Mouse (Mus musculus): ENCODE data around the gene Sema5b.
"Not testable (repeated sequence)": the region's sequence is repeated elsewhere in the genome, so short reads cannot be mapped to it uniquely, and the experiment has no call there.

Sema5b gene

DNA sequence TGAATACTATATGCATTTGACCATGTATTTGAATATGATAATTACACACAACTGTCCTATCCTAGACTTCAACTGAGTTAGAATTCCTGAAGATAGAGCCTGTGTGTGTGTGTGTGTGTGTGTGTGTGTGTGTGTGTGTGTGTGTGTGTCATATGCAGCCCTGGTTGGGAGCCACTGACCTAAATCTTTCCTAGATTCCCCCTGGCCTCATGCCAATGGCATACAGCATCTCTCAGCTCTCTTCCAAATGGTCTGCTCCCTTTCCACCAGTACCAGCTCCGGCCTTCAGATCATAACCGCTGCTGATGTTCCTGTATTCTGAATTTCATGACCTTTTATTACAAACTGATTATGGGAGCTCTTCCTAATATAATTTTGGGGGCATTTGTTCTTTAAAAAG, 8.4 kb downstream of the Sema5b start:
- DNase-seq (ENCODE audit: low spot score in 2 of 2) = no peak

DNA sequence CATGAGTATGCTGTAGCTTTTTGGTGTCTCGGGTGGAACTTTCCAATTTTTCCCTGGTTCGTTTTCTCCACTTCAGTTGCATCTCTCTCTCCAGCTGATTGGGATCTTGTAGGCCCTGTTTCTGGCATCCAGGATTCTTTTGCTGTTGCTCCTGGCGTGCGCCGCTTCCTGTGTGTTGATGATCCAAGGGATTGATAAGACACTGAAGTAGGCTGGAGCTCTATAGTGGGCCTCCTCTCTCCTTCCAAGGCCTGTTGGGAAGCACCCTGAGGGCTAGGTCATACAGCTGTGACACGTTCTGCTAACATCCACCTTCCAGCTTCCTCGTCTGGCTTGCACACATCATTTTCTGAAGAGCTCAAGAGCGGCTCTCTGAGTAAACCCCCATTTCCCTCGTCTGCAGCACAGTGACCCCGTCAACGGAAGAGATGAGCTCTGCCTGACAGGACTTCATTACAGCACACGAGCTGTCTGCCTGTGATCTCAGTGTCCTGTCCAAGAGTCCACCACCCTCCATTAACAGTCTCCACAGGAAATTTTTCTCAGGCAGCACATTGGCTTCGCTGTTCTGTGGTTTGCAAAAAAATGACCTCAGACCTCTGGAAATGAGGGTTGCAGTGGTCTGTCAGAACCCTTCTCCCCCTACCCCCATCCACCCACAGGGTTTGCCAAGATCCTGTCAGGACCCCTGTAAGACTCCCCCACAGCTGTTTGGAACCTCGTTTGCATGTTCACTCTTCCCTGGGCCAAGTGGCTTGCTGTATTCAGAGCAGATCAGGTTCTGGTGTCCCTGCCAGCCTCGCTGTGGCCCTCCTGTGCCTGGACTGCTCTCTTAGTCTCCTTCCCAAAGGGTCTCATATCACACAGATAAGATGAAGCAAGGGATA, 14.9 kb downstream of the Sema5b start:
- DNase-seq (ENCODE audit: low spot score in 2 of 2) = no peak

DNA sequence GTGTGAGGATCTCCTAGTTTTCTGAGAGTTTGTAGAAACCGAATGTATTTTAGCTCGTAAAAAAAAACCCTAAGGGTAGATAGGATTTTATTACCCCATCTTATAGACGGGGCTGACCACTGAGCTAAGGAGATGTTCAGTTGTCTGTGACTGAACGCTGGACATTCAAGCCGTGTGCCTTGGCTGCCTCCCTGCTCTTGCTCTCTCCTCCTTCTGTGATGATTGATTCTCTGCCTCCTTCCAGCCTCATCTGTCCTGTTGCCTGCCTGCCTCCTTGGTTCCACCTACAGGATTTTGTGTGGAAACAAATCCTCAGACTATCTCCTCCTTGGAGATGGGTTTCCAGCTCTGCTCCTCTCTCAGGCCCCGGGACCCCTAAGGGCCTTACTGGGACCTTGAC, 16.1 kb downstream of the Sema5b start:
- DNase-seq (ENCODE audit: low spot score in 2 of 2) = no peak

DNA sequence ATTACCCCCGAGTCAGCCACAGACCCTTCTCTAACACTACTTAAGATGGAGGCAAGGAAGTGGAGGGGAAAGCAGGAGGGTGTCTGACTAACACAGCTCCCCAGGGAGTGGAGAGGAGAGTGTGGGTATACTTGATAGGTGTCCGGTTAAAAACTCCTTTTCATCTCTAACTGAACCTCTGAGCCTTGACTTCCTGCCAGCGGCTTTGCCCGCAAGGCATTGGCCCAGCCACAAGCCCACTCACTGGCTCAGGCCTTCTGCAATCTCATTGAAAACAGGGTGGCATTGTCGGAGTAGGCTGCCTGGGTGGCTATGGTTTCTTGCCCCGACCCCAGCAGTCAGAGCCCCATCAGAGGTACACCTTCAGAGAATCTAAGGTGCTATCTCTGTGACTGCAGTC, 20.6 kb downstream of the Sema5b start:
- DNase-seq (ENCODE audit: low spot score in 2 of 2) = no peak

DNA sequence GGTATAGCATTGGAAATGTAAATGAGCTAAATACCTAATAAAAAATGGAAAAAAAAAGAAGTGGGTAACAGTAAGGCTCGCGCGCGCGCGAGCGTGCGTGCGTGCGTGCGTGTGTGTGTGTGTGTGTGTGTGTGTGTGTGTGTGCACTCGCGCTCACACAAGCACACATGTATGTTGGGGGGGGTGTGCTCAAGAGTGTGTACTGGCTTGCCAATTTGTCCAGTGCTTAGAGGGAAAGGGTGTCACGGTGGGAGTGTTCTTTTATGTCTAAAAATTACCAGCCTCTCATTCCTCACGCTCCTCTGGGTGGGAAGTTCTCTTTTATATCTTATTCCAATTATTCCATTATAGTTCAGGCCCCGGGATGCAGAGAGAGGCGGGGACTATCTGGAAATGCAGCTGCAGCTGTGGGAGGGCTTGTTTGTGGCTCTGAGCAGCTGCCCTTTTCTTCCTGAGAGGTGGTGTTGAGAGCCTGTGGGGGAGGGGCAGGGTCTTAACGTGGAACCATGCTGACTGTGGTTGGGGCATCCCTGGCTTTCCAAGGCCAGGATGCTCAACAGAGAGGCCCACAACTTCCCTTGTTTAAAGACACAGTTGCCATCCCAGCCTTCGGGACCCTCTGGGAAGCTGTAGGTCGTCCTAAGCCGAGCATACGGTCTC, 23.4 kb downstream of the Sema5b start:
- no peak for DNase-seq (ENCODE audit: low spot score in 2 of 2)

DNA sequence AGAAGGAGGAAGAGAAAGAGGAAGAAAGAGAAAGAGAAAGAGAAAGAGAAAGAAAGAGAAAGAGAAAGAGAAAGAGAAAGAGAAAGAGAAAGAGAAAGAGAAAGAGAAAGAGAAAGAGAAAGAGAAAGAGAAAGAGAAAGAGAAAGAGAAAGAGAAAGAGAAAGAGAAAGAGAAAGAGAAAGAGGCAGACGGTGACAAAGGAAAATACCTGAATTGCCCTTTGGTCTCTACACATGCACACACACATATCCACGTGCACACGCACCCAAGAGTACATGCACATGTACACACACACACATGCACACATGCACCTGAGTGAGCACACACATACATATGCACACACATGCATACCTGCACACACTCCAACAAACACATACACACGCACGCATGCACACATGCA, 24.7 kb downstream of the Sema5b start:
- DNase-seq (ENCODE audit: low spot score in 2 of 2) = not testable (repeated sequence)

DNA sequence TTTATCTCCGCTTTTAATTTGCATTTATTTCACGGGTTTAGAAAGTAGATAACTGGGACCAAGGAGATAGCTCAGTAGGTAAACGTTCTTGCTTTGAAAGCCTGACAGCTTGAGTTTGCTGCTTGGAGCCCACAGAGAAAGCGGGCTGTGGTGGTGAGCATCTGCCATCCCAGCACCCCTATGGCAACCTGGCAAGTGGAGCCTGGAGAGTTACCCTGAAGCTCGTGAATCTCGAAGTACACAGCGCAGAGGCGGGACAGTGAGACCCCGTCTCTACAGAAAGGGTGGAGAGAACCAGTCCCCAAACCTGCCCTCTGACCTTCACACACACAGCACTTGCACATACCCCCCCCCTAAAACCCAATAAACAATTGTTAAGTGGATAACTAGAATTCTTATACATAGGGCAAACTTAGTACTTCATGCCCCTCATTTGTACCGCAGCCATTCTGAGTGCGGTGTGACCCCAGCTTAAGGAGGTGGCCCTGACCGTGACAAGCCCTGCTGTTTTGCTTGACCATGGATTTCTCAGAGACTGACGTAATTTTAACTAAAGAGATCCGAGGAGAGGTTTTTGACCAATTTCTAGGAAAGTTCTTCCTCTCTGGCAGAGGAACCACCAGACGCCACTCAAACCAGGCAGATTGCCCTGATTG, 27.4 kb downstream of the Sema5b start:
- no peak for DNase-seq (ENCODE audit: low spot score in 2 of 2)

DNA sequence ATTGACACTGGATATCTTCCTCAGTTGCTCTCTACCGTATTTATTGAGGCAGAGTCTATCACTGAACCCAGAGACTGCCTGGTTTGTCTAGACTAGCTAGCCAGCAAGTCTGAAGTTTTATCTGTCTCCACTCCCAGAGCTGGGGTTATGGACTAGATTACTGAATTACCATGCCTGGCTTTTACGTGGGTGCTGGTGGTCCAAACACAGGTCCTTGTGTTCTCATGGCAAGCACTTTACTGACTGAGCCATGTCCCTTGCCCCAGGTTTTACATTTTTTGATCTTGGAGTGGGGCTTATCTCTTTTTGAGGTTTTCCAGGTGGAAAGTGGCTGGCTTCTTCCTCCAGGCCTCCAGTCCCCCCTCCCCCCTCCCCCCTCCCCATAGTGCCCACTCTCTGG, 28.4 kb downstream of the Sema5b start:
- DNase-seq (ENCODE audit: low spot score in 2 of 2) = no peak

DNA sequence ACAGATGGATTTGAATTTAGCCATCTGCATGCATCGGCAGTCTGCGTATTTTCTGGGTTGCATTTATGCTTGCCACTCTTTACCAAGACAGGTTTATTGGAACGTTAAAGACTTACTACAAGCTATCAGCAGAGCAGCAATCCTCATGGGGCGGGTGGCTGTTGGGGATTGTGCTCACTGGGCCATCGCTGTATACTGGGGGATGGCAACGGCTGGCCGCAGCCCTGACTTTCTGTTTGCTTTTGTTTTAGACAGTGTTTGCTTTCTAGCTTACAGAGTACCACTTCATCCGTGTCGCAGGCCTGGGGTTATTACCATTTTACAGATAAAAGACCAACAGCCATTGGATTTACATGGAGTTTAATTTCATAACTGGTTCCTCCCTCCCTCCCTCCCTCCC, 28.8 kb downstream of the Sema5b start:
- no peak for DNase-seq (ENCODE audit: low spot score in 2 of 2)

DNA sequence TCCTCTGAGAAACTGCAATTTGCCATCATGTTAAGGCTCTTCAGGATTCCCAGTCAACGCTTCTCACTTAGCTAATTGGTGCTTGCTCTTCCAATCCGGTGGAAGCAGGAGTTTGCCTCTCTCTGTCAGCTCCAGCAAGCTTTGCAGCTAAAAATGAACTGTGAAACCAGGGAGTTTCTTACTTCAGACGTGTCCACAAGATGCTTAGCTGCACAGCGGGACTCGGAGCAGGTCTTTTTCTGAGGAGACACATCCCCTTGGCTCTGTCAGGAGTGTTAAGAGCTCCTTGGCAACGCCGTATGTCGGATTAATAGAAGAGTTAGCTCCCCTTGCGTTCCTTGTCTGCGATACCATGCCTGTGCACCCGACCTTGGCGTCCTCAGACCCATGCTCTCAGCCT, 29.7 kb downstream of the Sema5b start:
- DNase-seq (ENCODE audit: low spot score in 2 of 2) = peak in 1 of 2 experiments; percentile 16

DNA sequence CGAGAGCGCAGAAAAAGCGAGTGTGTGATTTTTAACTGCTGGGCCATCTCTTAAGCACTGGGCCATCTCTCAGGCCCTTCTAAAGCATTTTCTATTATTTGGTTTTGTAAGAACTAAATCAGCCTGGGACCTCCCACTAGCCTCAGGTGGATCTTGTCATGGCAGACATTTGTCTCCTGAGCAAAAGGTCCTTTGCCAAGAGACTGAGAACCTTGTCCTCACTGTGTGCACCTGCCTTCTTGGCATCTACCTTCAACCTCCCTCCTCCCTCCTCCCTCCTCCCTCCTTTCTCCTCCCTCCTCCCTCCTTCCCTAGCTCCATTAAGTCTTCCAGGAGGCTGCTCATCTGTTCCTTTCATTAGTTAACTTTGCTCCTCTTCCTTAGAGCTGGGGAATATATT, 32.6 kb downstream of the Sema5b start:
- no peak for DNase-seq (ENCODE audit: low spot score in 2 of 2)

DNA sequence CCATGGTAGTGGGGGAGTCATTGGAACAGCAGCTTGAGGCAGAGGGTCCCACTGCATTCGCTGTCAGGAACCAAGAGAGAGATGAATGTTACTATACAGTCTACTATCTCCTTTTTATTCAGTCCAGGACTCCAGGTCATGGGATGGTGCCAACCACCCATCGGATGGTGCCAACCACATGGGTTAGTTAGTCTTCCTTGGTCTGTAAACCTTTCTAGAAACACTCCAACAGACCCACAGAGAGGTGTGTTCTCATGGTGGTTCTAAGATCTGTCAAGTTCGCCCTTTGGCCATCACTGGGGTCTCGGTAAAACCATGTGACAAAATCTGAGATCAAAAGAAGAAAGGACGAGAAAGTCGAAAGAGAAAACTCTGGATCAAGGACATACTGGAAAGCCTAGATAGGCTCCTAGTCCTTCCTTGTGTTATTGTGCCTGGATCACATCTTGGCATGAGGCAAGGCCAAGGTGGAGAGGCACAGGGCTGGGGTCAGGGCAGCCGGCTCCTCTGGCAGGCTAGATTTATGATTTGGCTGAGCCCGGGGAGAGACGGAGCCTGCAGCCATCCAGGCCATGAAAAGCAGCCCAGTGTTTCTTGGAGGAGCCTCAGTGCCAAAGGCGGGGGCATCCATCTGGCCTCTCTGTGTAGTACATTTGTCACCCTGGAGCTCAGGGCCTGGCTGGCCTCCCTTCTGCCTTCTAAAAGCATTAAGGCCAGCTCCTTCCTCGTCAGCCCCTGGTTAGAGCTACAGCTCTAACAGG, 36.4 kb downstream of the Sema5b start:
- DNase-seq (ENCODE audit: low spot score in 2 of 2) = no peak

DNA sequence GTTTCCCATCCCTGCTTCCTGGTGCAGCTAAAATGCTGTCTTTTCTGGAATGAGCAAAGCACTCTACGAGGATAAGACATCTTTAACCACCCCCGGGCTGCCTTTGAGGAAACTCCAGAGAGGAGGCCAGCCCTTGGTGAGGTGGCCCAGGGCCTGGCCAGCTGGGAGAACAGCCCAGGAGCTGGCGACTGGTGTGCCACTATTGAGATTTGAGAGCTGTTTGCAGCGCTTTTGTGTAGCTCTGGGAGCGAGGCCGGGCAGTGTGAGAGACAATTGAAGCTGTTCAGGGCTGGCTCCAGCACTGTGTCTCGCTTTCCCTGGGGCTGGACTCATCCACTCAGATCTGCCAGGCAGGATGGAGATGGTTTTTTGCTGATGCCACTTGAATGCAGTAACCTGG, 40.4 kb downstream of the Sema5b start:
- DNase-seq (ENCODE audit: low spot score in 2 of 2) = peak in 1 of 2 experiments; percentile 37

DNA sequence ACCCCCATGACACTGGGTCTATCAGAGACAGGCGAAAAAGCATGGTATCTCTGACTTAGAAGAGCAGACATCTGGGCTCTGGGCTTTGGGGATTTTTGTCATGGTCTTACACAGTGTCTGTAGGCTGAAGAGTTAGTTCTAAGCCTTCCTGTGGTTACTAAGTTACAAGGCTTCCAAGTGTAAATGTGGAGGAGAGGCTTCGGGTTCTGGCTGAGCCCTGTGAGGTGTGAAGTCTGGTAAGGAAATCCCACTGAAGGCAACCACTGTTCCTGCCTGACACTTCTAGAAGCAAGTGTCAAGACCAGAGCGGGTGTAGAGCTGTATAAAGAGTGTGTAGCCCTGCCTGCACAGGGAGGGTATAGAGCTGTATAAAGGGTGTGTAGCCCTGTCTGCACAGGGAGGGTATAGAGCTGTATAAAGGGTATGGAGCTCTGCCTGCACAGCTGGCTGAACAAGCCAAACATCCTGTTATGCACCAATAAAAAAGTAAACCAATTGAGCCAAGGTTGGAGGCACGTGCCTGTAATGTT, 42.7 kb downstream of the Sema5b start:
- DNase-seq (ENCODE audit: low spot score in 2 of 2) = no peak

DNA sequence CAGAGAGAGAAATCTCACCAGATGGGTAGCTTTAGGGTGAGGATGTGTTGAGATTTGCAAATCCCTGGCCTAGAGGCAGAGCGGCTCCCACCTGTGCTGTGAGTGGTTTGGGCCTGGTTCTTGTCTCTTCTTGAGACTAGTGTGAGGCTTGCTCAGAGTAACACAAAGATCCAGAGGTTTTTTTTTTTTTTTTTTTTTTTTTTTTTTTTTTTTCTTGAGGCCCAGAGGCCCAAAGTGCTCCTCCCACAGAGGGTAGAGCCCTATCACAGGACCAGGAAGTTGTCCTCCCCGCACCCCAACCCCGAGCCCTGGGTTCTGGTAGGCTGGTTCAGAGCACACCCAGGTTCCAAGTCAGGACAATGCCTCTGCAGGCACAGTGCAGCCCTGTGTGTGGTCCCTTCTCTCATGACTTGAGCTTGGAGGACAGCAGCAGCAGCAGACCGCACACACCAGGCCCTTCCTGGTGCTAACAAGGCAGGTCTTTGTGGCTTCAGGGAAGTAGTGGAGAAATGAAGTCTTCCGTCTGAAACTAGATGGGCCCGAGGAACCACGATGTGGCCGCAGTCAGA, 44.3 kb downstream of the Sema5b start:
- DNase-seq (ENCODE audit: low spot score in 2 of 2) = no peak

DNA sequence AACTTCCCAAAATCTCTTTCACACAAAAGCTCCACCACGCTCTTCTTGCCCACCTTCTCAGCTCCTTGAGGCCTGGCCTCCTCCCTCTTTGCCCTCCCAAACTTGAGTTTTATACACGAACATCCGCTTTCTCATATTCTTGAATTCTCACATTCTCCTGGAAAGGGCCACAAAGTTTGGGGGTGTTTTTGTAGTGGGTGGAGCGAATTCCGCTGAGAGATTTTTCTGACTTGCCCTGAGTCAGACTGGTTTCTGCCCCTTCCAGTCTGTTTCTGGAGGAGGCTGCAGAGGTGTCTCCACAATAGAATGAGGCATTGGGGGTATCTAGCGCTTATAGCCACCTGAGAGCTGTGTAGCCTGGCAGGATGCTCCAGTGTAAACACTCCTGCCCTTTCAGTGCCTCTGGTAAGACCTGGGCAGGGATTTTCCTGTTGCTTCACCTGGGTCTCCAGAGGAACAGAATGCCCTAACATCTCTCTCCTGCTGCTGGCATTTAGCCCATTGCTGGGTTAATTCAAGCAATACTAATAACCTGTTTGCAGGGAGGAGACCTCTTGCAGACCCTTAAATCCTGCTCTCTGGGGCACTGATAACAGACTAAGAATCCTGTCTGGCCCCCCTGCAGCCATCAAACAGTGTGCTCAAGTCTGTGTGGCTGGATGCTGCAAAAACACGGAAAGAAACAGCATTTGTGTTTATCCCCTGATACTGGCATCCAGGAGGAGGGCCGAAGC, 46.3 kb downstream of the Sema5b start:
- DNase-seq (ENCODE audit: low spot score in 2 of 2) = no peak

DNA sequence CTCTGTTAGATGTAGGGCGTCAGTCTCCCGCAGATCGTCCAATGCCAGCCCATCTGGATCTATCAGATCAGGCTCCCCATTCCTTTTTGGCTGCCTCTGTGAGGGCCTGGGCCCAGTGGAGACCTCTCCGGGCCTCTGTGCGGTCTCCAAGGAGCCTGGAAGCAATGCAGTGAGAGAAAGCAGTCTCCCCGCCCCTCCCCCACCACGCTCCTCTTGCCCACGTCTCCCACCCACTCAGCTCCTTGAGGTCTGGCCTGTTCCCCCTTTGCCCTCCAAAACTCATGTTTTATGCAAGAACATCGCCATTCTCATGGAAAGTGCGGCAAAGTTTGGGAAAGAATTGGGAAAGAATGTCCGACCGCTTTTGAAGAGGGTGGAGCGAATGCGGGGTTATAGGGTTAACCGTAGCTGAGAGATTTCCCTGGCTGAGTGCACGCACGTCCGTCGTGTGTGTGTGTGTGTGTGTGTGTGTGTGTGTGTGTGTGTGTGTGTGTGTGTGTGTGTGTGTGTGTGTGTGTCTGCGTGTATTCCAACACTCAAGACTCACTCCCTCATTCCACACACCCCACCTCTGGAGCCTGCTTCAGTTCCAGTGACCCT, 47.0 kb downstream of the Sema5b start:
- no peak for DNase-seq (ENCODE audit: low spot score in 2 of 2)

DNA sequence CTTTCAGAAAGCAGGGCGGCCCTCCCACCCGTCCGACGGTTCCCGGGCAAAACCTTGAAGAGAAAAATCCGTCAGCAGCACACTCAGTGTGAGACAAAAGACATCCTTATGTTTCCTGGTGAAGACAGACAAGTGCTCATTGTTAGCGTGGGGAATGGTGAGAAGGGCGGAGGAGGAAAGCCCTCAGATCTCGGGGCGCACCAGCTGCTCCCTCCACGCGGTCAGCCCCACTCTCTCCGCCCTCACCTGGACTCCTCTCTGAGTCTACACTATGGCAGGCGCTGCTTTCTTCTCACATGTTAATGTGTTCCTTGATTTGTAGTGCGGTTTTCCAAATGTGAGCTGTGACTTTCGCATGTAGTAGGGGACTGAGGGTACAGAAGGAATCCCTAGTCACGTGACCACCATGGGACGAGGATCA, 47.8 kb downstream of the Sema5b start:
- no peak for DNase-seq (ENCODE audit: low spot score in 2 of 2)

DNA sequence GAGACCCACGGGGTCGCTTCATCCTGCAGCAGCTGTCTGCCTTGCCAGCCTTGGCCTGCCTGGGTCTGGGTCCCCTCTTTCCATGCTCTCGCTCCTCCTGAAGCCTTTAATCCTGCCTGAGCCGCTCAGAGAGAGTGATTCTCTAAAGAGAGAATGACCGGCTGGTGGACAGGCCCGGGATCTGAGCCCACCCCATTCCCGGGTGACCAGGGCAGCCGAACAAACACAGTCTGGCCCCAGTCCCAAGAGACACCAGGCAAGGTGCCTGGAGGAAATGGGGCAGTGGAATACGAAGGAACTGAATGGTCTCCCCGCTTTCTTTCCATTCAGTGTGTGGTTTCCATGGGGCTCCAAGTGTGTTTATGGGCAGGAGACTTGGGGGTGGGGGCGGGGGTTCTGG, 50.8 kb downstream of the Sema5b start:
- DNase-seq (ENCODE audit: low spot score in 2 of 2) = no peak

Data from right cerebral cortex, postnatal 36 days (tissue).